Mouse (Mus musculus): ENCODE measurements at regions not wholly inside any gene's neighbourhood (a gene's known extent, or its start where the extent isn't known, plus 50 kb on each side); places are given as distances from the start of the nearest gene placed in this dataset.

DNA sequence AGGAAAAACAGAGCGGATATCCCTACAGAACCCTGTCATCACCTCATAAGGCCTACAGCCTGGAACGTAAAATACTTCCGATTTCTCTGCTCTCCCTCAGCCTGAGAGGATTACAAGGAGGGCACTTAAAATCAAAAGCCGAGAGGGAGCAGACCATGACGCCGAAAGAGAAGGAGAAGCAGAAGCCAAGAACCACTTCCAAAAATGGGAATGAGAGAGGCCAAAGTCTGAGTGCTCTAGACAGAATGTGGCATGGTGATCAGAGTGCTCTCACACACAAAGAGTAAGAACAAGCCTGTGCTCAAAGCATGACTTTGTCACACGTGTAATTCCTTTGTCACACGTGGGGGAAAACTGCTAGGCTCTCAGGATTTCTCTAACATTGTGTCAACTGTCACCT lies 125.9 kb downstream of the Hlx start:
- DNase-seq (ENCODE audit: low read depth, low spot score), result no peak

DNA sequence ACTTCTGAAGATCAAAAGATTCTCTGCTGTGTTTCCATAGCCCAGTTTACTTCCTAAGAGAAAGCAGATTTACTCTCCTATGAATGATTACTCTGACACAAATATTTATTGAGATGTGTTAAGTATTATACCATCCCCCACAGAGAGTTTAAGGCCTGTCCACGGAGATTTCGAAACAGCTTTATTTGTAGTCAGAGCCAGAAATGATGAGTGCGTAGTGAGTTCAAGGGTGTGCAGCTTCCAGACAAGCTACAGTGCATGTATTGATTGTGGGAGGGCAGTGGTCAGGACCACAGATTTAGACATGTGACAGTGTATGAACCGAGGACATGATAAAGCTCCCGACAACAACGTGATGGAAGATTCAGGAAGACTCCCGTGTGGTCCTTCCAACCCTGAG lies 126.8 kb downstream of the Hlx start:
- DNase-seq (ENCODE audit: low read depth, low spot score), result no peak

GRCm38 (mm10) chr1:184603136-184603535 lies 129.3 kb downstream of the Hlx start:
- no peak for DNase-seq (ENCODE audit: low read depth, low spot score)

GRCm38 (mm10) chr1:184595449-184595848 lies 137.0 kb downstream of the Hlx start:
- DNase-seq (ENCODE audit: low read depth, low spot score), result no peak

- no peak for DNase-seq (ENCODE audit: low read depth, low spot score)
Measured at GRCm38 (mm10) chr1:184590634-184591033, 141.8 kb downstream of the Hlx start.

GRCm38 (mm10) chr1:184589277-184589676 lies 143.1 kb downstream of the Hlx start:
- DNase-seq (ENCODE audit: low read depth, low spot score), result no peak

GRCm38 (mm10) chr1:184584505-184584874 lies 147.9 kb downstream of the Hlx start:
- no peak for DNase-seq (ENCODE audit: low read depth, low spot score)

- DNase-seq (ENCODE audit: low read depth, low spot score), result no peak
Measured at GRCm38 (mm10) chr1:184583751-184584504, 148.5 kb downstream of the Hlx start.

DNA sequence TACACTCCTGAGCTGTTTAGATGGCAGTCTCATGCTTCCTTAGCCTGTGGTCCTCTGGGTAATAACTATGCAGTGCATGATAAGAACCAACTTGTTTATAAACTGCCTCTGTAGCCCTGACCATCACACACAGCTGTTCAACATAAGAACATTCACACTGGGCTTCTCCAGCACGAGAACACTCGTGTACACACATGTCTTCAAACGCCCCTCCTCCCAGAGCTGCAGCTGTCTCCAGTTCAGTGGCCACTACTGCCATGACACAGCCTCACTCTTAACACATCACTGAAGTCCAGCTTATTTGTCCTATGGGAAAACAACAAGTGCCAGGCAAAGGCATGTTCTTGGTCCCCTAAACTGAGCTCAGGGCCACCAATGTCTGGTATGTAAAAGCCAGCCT lies 152.9 kb downstream of the Hlx start:
- no peak for DNase-seq (ENCODE audit: low read depth, low spot score)

DNA sequence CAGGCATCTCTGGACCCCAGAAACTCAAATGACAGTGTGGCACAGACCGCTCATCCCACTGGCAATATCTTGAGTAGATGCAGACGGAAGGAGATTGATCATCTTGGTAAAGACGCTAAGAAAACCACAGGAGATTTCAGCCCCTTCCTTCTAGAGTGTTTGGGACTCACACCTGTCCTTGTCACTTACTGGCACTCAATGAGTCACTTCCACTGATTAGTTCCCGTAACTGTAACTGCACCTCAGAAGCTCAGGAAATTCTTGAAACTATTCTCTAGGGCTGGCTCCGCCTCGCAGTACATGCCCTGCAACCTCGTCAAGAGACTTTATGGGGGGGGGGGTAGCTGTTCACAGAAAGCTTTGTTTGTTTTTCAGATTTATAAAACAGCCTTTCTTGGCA lies 155.9 kb downstream of the Hlx start:
- no peak for DNase-seq (ENCODE audit: low read depth, low spot score)

- DNase-seq (ENCODE audit: low read depth, low spot score), result no peak
Measured at GRCm38 (mm10) chr1:184573325-184573724, 159.1 kb downstream of the Hlx start.

DNA sequence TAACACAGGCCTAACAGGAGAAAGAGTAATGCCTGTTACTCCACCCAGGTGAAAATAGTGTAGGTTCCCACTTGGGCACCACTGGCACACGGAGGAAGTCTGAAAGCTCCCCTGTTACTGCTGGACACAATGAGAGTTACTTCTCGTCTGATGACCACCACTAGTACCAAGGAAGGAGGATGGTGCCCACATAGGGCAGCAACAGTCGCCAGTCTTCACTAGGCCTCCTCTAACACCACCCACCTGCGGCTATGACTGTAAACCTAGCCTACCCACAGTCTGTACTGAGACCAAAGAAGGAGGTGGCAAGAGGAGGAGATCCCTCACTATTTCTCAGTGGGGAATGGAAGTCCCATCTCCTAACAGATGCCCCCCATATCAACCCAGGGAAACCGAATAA lies 161.7 kb downstream of the Hlx start:
- no peak for DNase-seq (ENCODE audit: low read depth, low spot score)

DNA sequence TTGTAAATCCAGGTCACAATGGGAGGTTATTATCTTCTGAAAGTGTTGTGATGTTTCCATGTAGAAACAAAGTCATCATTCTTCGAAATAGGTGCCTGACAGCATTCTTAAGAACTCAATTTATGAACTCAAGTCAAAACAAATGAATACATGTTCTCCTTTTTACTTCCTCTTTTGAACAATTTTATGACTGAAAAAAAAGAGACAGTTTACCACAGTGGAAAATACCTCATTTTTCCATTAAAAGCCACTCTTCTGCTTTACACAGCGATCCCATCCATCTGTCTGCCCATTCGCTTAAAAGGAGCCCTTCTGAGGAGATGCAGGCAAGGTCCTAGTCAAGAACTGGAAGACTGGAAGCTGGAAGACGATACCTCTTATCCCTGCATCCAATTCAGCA lies 169.5 kb downstream of the Hlx start:
- DNase-seq (ENCODE audit: low read depth, low spot score), result no peak

DNA sequence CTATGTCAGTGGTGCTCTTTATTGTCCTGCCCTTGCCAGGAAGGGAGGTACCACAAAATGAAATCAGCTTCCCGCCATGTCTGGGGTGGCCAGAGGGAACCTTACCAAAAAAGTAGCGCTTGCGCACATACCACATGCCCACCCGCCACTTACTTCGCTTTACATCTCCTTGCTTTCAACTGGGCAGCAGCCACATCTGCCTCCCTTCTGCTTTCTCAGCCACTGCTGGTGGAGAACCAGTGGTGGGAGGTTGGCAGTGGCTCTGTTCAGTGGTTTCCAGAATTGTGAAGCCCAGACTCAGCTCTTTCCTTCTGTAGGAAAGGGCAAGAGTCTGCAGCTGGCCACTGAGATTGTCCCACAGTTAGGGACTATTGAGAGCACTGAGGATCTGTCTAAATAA lies 170.2 kb downstream of the Hlx start:
- no peak for DNase-seq (ENCODE audit: low read depth, low spot score)

- DNase-seq (ENCODE audit: low read depth, low spot score), result no peak
Measured at GRCm38 (mm10) chr1:184559543-184559942, 172.9 kb downstream of the Hlx start.

DNA sequence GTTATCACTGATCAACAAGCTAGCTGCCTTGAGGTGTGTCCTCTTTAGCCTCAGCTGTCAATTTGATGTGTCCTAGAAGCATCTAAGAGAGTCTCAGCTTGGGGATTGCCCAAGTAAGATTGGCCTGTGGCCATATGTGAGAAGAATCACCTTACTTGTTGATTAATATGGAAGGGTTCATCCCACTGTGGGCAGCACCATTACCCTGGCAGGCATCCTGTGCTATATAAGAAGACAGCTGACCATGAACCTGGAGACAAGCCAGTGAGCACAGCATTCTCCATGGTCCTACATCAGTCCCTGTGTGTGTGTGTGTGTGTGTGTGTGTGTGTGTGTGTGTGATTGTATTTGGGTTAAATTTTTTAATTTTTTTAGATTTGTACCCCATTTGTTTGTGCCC lies 178.6 kb downstream of the Hlx start:
- DNase-seq (ENCODE audit: low read depth, low spot score), result no peak

DNA sequence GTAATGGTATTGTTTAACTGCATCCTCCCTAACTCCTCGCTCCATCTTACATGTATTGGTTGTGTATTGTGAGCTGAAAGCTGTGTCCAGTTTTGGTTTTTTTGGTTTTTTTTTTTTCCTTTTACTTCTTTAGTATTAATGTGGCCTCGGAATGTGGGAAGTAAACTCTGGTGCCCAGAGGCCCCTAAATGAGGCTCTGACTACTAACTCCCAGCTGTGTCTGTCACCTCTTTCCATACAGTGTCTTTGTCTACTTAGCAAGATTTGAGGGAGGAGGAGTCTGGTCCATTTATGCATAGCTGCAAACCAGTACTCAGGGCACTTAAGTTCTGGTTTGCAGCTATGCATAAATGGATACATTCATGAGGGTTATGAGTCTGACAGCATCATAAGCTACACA lies 181.9 kb downstream of the Hlx start:
- no peak for DNase-seq (ENCODE audit: low read depth, low spot score)

- DNase-seq (ENCODE audit: low read depth, low spot score), result no peak
Measured at GRCm38 (mm10) chr1:184547650-184548235, 184.7 kb downstream of the Hlx start.

- no peak for DNase-seq (ENCODE audit: low read depth, low spot score)
Measured at GRCm38 (mm10) chr1:184546140-184546661, 186.2 kb downstream of the Hlx start.

GRCm38 (mm10) chr1:184545111-184545510 lies 187.3 kb downstream of the Hlx start:
- no peak for DNase-seq (ENCODE audit: low read depth, low spot score)

DNA sequence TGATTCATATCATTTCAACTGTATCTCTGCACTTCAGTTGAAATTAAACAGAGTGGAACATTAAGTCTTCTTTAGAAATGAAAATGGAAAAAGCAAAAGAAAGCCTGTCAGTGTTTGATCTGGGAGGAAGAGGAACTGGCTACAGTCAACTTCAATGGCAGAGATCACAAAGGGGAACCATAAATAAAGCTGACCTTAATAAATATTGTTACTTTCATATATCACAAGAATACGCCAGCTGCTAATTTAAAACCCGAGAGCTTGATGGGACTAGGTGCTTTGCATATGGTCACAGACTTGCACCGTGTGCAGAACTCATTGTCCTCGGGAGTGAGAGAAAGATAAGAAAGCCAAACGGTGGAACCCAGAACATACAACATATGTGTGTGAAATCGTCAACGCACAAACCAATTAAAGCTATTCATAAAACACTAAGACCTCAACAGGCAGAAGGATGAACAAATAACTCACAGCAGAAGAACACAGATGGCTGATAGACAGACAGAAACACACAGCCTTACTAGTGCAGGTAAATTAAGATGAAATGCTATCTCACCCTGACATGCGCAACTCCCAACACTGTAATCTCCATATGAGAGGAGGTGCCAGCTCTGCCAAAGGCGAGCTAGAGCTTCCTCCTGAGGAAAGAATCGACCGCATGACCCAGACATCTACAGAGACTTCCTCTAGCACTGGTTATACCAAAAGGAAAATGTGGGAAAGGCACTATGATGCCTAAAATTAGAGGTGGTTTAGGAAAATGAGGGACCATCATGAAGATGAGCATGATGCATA lies 189.9 kb downstream of the Hlx start:
- DNase-seq (ENCODE audit: low read depth, low spot score), result no peak

- DNase-seq (ENCODE audit: low read depth, low spot score), result no peak
Measured at GRCm38 (mm10) chr1:184539818-184540217, 192.6 kb downstream of the Hlx start.

All from retina, adult 2 months (tissue).